Mouse (Mus musculus) myocyte (in vitro differentiated cells): ENCODE results near the gene Psmc2.

Experiments
- E2F4 ChIP-seq: IDR thresholded peaks from one replicate; pipeline ENCODE4 v1.6.1; 2011; ENCODE audit warnings: mild to moderate bottlenecking, control low read depth, moderate library complexity; ENCODE audit not compliant: insufficient read depth
- MAX ChIP-seq: IDR thresholded peaks from one replicate; pipeline ENCODE4 v1.6.1; 2011; ENCODE audit warnings: low read depth, mild to moderate bottlenecking, control low read depth
- MYOG ChIP-seq, 3 experiments: IDR thresholded peaks; one replicate each; pipeline ENCODE4 v1.6.1; 2011; ENCODE audit warnings: control low read depth in 2 of 3, low read depth in 2 of 3, mild to moderate bottlenecking in 2 of 3; ENCODE audit not compliant: insufficient read length in 2 of 3, control insufficient read depth in 1 of 3, insufficient read depth in 1 of 3
- POLR2A ChIP-seq: IDR thresholded peaks from one replicate; pipeline ENCODE4 v1.6.1; 2011; ENCODE audit warnings: low read depth, mild to moderate bottlenecking, control low read depth, moderate library complexity; ENCODE audit not compliant: insufficient read length
- REST ChIP-seq: IDR thresholded peaks from one replicate; pipeline ENCODE4 v1.6.1; 2011; ENCODE audit warnings: mild to moderate bottlenecking, control low read depth, moderate library complexity; ENCODE audit not compliant: insufficient read depth, insufficient read length

DNA sequence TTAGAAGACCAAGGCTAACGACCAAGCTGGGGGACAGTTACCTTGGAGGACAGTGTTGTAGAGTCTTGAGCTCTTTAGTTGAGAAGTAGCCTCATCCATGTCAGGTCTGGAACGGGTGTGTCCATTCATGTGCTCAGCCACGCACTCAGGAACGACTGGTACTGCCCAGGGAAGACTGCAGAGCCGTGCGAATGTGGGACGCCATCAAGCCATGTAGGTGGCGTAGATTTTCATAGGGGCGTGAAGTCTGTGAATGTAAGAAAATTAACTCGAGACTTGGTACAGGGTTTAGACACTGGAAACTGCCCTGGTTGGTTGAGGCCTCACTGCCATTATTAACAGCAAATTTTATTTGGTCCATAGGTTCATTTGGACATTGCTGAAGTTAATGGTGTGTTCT, 41.5 kb upstream of the Psmc2 start:
- TF ChIP-seq E2F4 (no peak), POLR2A (no peak), MYOG (IDR thresholded peaks at IDR 0.05; ENCODE audit: control insufficient read depth in 1 of 3, insufficient read depth in 1 of 3, insufficient read length in 2 of 3, low read depth in 2 of 3) (no peak), REST (no peak), MAX (no peak)
